Mouse (Mus musculus): Measurements from ENCODE around the gene Zeb2. TPM values are rescaled to one million over a fixed set of nuclear protein-coding genes. Genes with fewer than 3 reads are reported as not detected.

The Zeb2 gene
- total RNA-seq, 1 experiment from 2014 or later = 71.9 TPM

- ATAC-seq (replicated peaks in 1 of 2; ENCODE audit: insufficient read depth in 1 of 2, low FRiP score in 2 of 2, low TSS enrichment in 1 of 2, low read depth in 1 of 2, poor library complexity in 2 of 2, severe bottlenecking in 2 of 2) = no peak
These were observed 165.5 kb downstream of the Zeb2 start for GRCm38 (mm10) chr2:44951651-44952213.

GRCm38 (mm10) chr2:44944689-44945088, 172.5 kb downstream of the Zeb2 start:
- no peak for ATAC-seq (replicated peaks in 1 of 2; ENCODE audit: insufficient read depth in 1 of 2, low FRiP score in 2 of 2, low TSS enrichment in 1 of 2, low read depth in 1 of 2, poor library complexity in 2 of 2, severe bottlenecking in 2 of 2)

Other genes with a start within 250 kb of the Zeb2 start
- 19.6 and 29.1 TPM in 2 replicates for gene Gtdc1, start 189.7 kb downstream of the Zeb2 start, total RNA-seq (2017)

All from hematopoietic stem cell, adult 5-6 weeks (primary cell).